Mouse (Mus musculus): Measurements from ENCODE around the gene Dop1b.

- no peak for TF ChIP-seq MAX (IDR thresholded peaks at IDR 0.05; ENCODE audit: low read depth)
- TF ChIP-seq POLR2A (IDR thresholded peaks at IDR 0.05; ENCODE audit: insufficient read length, low read depth): no peak
- TF ChIP-seq E2F4 (IDR thresholded peaks at IDR 0.05; ENCODE audit: insufficient read depth): no peak
- no peak for TF ChIP-seq USF1 (IDR thresholded peaks at IDR 0.05; ENCODE audit: low read depth)
- TF ChIP-seq CEBPB (IDR thresholded peaks at IDR 0.05; ENCODE audit: insufficient read depth, poor library complexity, severe bottlenecking): no peak
- TF ChIP-seq TCF3 (IDR thresholded peaks at IDR 0.05; ENCODE audit: insufficient read length, low read depth): no peak
- TF ChIP-seq MYOG (IDR thresholded peaks at IDR 0.05; ENCODE audit: control insufficient read depth in 1 of 3, insufficient read depth in 1 of 3, insufficient read length in 2 of 3, low read depth in 2 of 3): no peak
- TF ChIP-seq SRF (IDR thresholded peaks at IDR 0.05; ENCODE audit: control insufficient read depth, insufficient read length, low read depth): no peak
- TF ChIP-seq TCF12 (IDR thresholded peaks at IDR 0.05; ENCODE audit: insufficient read depth, poor library complexity, severe bottlenecking): no peak
Measured at GRCm38 (mm10) chr16:93826054-93826453, 114.3 kb downstream of the Dop1b start.

All from myocyte (in vitro differentiated cells).